Mouse (Mus musculus) limb, embryonic 10.5 days (tissue): ENCODE results near the gene Itgb7. TPM values are rescaled to one million over a fixed set of nuclear protein-coding genes. Genes with fewer than 3 reads are reported as not detected.

ENCODE experiments used
- DNase-seq: peaks from one replicate; pipeline ENCODE4 v3.0.0-alpha.2; 2017; ENCODE audit warnings: low spot score
- H3K27ac ChIP-seq: fragments of 300-500 bp; sonication (generic); 2 replicates; pipeline ENCODE4 v1.5.1; 2016; ENCODE audit warnings: mild to moderate bottlenecking
- H3K27me3 ChIP-seq: fragments of 300-500 bp; sonication (generic); 2 replicates; pipeline ENCODE4 v1.6.1; 2016; ENCODE audit warnings: low read depth, mild to moderate bottlenecking; ENCODE audit not compliant: poor library complexity, severe bottlenecking
- H3K36me3 ChIP-seq: fragments of 300-500 bp; sonication (generic); 2 replicates; pipeline ENCODE4 v1.6.1; 2016; ENCODE audit warnings: mild to moderate bottlenecking, moderate library complexity
- H3K4me1 ChIP-seq: fragments of 300-500 bp; sonication (generic); 2 replicates; pipeline ENCODE4 v1.6.1; 2016
- H3K4me3 ChIP-seq: fragments of 300-500 bp; sonication (generic); 2 replicates; pipeline ENCODE4 v1.5.1; 2016; ENCODE audit warnings: mild to moderate bottlenecking, moderate library complexity
- H3K9me3 ChIP-seq: fragments of 300-500 bp; sonication (generic); replicated peaks from 2 replicates; pipeline ENCODE4 v1.6.1; 2016; ENCODE audit warnings: mild to moderate bottlenecking
- WGBS: fragments of 180-500 bp; shearing (Covaris S2); methylation state at CpG from one replicate; pipeline ENCODE4 v1.1.7; 2016; 5-methylcytosine and 5-hydroxymethylcytosine counted together
- polyA plus RNA-seq: library from polyadenylated mRNA; unstranded; fragments of >200 nt; fragmentation: Nextera tagmentation; extraction: Ambion mirVana; gene quantifications from 2 replicates; pipeline ENCODE4 v1.2.1, GENCODE M21; 2016

Gene Itgb7
- 1.2 and 1.5 TPM in 2 replicates for polyA plus RNA-seq

DNA sequence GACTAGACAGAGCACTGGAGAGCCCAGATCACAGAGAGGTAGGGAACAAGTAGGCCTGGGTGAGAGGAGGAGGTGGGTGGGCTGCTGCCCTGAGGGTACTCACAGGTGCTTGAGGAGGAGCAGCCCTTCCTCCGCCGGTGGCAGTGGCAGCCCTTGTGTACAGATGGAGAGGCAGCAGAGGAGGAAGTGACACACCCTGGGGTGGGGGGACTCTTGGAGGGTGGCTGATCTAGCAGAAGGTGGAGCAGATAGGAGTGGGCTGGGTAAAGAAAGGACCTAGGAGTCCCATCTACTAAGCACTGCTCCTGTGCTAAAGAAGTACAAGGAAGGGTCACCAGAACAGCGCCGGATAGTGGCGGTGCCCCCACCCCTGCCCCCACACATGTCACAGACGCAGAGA is at the start of gene Itgb7:
Gene Itgb7, minus strand, starts transcription at position 197 of the 400 bp plus-strand sequence.
- WGBS: 45% methylated on average over 6 of the region's 6 CpGs

DNA sequence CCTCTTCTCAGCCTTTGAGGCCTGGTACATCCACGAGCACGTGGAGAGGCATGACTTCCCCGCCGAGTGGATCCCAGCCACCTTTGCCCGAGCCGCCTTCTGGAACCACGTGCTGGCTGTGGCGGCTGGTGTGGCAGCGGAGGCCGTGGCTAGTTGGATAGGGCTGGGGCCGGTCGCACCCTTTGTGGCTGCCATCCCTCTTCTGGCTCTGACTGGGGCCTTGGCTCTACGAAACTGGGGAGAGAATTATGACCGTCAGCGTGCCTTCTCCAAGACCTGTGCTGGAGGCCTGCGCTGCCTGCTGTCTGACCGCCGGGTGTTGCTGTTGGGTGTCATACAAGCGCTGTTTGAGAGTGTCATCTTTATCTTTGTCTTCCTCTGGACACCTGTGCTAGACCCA is 48.9 kb upstream of the Itgb7 start:
- Histone ChIP-seq H3K9me3 (no peaks in the 10 kb centered on the region), H3K27me3 (no peaks in the 10 kb centered on the region), H3K36me3 (peaks cover 27% of the 10 kb centered on the region), H3K27ac (0 out of 2 replicates have a peak overlapping the region, but pooled peaks have one; percentile 89), H3K4me1 (peaks cover 26% of the 10 kb centered on the region), H3K4me3 (peak overlapping the region; percentile 74)
- no peak for DNase-seq
- 96% methylated on average over 19 of the region's 19 CpGs for WGBS

More for the DNA sequence above, at the start of gene Itgb7:
- Histone ChIP-seq H3K4me3 (no peak within 1 kb of the TSS), H3K4me1 (peaks cover 54% of the 10 kb centered on the region), H3K27me3 (no peaks in the 10 kb centered on the region), H3K27ac (0 out of 2 replicates have a peak within 1 kb of the TSS, but pooled peaks have one; percentile 36), H3K36me3 (peaks cover 34% of the 10 kb centered on the region), H3K9me3 (no peaks in the 10 kb centered on the region)
- DNase-seq: no peak

DNA sequence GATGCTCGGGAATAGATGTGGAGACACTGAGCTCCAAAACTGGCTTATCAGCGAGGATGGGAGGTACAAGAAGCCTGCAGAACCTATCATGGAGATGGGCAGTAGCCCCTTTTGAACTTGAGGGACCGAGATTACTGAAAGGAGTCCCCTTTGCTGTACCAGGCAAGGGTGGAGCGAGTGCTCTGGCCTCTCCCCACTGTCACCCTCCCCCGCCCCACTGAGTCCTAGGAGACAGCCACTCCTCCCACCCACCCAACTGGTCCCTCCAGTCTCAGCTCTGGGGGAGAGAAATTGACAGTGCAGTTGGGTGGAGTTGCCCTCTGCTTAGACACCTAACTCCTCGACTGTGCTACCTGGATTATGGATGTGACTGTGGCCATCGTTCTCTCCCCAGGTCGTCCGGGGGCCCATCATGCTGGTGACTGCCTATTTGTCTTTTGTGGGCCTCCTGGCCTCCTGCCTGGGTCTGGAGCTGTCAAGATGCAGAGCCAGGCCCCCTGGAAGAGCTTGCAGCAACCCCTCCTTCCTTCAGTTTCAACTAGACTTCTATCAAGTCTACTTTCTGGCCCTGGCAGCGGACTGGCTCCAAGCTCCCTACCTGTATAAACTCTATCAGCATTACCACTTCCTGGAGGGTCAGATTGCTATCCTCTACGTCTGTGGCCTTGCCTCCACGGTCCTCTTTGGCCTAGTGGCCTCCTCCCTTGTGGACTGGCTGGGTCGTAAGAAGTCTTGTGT is 48.2 kb upstream of the Itgb7 start:
- Histone ChIP-seq H3K4me3 (peak overlapping the region; percentile 74), H3K36me3 (peaks cover 27% of the 10 kb centered on the region), H3K9me3 (no peaks in the 10 kb centered on the region), H3K27ac (peak overlapping the region; percentile 89), H3K27me3 (no peaks in the 10 kb centered on the region), H3K4me1 (peaks cover 26% of the 10 kb centered on the region)
- WGBS: 31% methylated on average over 13 of the region's 13 CpGs
- no peak for DNase-seq

DNA sequence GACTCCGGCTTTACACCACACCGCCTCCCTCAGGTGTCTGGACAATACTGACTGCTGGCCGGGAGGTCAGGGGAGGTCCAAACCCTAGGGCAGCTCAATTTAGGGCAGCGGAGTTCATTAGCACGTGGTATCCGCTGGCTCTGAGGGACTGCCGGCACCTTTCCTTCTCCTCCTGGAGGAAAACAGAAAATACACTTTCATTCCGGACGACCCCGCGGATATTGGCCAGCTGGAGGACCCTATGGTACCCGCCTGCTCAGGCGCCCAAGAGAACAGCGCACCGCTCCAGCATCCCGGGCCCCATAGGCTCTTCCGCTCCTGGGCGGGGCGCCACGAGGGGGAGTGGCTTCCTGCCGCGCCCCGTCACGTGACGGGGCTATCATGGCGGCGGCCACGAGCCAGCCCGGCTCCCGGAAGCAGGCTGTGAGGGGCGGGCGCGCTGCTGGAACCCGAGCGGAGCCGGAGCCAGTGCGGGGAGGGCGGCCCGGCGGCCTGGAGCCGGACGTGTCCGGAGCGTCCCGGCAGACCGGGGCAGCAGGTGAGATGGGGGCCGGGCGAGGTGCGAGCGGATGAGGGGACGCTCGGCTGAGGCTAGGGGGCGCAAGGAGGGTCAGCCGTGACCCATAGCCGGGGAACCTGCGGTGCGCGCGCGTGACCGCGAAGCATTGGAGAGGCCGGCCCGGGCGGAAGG is 47.5 kb upstream of the Itgb7 start, which contains the start of gene Mfsd5:
Gene Mfsd5, plus strand, starts transcription at position 363 of the 691 bp plus-strand sequence.
- H3K27me3 ChIP-seq: no peaks in the 10 kb centered on the region
- H3K9me3 ChIP-seq: no peaks in the 10 kb centered on the region
- WGBS: under 1% methylated on average over 65 of the region's 65 CpGs
- H3K36me3 ChIP-seq: peaks cover 27% of the 10 kb centered on the region
- DNase-seq: peak; percentile 95
- H3K4me1 ChIP-seq: peaks cover 26% of the 10 kb centered on the region
- peak within 1 kb of the TSS; percentile 89 for H3K27ac ChIP-seq
- H3K4me3 ChIP-seq: peak within 1 kb of the TSS; percentile 74

DNA sequence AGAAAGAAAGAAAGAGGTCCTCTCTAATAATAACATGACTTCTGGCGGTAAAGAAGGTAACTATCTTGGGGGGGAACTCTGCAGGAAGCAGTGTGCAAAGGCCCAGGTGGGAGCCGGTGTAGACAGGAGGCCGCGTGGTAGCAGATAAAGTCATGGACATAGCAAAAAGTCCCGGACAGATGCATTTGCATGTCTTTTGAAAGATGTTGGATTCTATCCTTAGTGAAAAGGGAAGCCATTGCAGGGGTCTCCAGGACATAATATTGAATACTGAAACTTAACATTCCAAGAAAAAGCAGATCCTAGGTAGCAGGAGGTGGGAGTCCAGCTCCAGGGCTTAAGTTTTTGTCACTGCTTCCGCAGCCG is 47.0 kb upstream of the Itgb7 start:
- DNase-seq: no peak
- peaks cover 26% of the 10 kb centered on the region for H3K4me1 ChIP-seq
- H3K36me3 ChIP-seq: peaks cover 25% of the 10 kb centered on the region
- WGBS: 34% methylated on average over 7 of the region's 7 CpGs
- H3K27ac ChIP-seq: peak overlapping the region; percentile 89
- H3K9me3 ChIP-seq: no peaks in the 10 kb centered on the region
- peak overlapping the region; percentile 74 for H3K4me3 ChIP-seq
- H3K27me3 ChIP-seq: no peaks in the 10 kb centered on the region

DNA sequence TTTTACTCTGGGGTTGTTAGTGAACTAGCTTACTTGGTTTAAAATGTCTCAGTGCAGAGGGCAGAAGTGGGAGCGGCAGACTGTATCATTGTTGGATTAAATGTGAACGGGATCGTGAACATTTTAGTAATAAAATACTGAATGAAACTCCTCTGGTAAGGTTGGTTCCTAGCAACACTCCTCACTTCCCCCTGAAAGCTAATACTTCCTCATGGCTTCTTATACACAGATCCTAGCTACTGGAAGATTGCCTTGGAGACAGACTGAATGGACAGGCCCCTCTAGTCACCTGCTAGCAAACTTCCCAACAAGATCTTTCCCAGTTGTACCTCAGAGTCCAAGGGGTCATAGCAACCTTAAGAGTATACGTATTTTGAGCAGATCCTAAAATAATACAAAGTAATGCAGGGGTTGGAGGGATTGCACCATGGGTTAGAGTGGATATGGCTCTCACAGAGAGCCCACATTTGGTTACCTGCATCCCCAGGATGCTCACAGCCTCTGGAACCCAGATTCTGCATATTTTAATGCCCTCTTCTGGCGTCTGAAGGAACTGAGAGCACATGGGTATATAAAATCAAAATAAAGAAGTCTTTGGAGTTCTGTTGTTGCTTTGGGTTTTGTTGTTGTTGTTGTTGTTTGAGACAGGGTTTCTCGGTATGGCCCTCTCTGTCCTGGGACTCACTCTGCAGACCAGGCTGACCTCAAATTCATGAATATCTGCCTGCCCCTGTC is 42.4 kb upstream of the Itgb7 start:
- Histone ChIP-seq H3K4me3 (no peak overlapping the region), H3K27ac (no peak overlapping the region), H3K9me3 (no peaks in the 10 kb centered on the region), H3K36me3 (no peaks in the 10 kb centered on the region), H3K27me3 (0 out of 2 replicates have a peak, but pooled peaks cover 8% of the 10 kb centered on the region), H3K4me1 (peaks cover 35% of the 10 kb centered on the region)
- DNase-seq: no peak
- 76% methylated on average over 6 of the region's 6 CpGs for WGBS

DNA sequence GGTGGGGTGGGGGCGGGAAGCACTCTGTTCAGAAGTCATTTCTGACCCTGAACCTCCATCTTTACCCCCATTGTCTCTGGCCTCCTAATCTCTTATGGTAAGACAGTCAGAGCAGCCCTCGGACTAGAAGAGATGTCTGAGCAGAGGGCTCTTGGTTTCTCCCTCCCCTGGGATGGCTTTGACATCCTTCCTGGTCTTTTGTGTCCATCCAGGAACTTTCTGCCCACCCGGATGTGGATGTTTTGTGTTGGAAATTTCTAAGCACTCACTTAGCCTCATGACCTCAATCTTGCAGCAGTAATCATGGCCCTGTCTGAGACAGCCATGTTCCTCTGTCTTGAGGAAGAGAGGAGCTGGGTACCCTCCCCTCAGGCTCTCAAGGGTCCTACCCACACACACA is 39.7 kb upstream of the Itgb7 start:
- Histone ChIP-seq H3K27ac (peak overlapping the region; percentile 83), H3K4me3 (peak overlapping the region; percentile 48), H3K36me3 (no peaks in the 10 kb centered on the region), H3K27me3 (0 out of 2 replicates have a peak, but pooled peaks cover 8% of the 10 kb centered on the region), H3K9me3 (no peaks in the 10 kb centered on the region), H3K4me1 (peaks cover 28% of the 10 kb centered on the region)
- no peak for DNase-seq
- WGBS: 31% methylated on average over 3 of the region's 3 CpGs

DNA sequence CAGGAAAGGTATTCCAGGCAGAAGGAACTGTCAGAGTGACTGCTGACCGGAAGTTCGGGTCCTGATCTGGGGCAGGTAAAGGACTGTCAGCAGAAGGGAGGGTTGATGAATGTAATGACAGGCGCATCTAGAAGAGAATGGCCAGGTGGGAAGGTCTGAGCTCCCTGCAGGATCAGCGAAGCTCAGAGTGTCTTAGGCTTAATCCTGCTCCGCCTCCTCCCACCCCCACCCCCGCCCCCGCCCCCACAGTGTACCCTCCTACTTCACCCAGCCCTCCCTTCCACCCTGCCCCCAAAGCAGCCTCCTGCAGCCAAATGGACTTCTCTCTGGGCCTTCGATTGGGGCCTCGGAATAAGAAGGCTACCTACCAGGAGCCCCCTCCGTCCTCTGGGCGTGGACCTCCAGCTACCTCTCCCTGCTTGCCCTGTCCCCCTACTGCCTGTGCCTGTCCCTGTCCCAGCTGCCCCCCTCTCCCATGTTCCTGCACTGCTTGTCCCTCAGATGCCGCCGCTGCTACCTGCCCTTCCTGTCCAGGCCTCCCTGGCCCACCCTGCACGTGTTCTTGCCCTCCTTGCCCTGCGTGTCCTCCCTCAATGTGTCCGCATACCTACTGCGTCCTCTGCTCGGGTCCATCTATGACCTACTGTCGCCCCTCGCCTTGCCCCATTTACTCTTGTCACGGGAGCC is 38.7 kb upstream of the Itgb7 start, which contains the start of gene Gm9918:
Gene Gm9918, plus strand, starts transcription at position 290 of the 687 bp plus-strand sequence.
- H3K27ac ChIP-seq: peak within 1 kb of the TSS; percentile 83
- DNase-seq: peak; percentile 58

DNA sequence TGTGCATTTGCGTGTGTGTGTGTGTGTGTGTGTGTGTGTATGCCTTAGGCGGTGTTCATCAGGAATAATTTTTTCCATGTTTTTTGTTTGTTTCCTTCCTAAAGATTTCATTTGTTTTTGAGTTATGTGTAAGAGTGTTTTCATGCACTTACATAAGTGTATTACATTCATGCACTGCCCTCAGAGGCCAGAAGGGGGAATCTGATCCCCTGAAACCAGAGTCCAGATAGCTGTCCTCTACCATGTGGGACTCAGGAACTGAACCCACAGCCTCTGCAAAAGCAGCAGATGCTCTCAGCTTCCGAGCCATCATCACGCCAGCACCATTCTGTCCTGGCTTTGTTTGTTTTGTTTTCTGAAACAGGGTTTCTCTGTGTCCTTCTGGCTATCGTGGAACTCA is 33.8 kb upstream of the Itgb7 start:
- 89% methylated on average over 5 of the region's 5 CpGs for WGBS
- Histone ChIP-seq H3K27me3 (peaks cover 5% of the 10 kb centered on the region; the same call in 1 of the 2 replicates), H3K36me3 (no peaks in the 10 kb centered on the region), H3K27ac (no peak overlapping the region), H3K9me3 (no peaks in the 10 kb centered on the region), H3K4me1 (peaks cover 34% of the 10 kb centered on the region), H3K4me3 (no peak overlapping the region)
- DNase-seq: no peak

More for the DNA sequence above, 38.7 kb upstream of the Itgb7 start, which contains the start of gene Gm9918:
- WGBS: 7% methylated on average over 19 of the region's 21 CpGs
- Histone ChIP-seq H3K36me3 (no peaks in the 10 kb centered on the region), H3K27me3 (0 out of 2 replicates have a peak, but pooled peaks cover 8% of the 10 kb centered on the region), H3K4me1 (peaks cover 28% of the 10 kb centered on the region), H3K9me3 (no peaks in the 10 kb centered on the region), H3K4me3 (peak within 1 kb of the TSS; percentile 48)

DNA sequence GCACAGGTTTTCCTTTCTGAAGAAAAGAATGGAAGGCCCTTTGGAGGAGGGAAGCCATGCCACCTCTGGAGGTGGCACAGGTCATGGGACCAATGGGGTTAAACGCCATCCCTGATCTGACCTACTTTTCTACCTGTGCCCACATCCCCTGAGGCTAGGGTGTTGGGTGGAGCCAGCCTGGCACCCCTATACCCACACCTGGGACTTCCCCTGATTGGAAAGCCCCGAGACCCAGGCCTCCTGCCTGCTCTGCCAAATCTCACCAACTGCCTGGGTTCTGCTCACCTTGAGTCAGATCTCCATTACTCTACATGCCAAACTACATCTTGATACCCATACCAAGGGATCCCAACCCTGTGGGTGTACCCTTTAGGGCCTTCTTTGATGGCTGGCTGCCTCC is 31.3 kb upstream of the Itgb7 start:
- 78% methylated on average over 2 of the region's 2 CpGs for WGBS
- no peak overlapping the region for H3K4me3 ChIP-seq

DNA sequence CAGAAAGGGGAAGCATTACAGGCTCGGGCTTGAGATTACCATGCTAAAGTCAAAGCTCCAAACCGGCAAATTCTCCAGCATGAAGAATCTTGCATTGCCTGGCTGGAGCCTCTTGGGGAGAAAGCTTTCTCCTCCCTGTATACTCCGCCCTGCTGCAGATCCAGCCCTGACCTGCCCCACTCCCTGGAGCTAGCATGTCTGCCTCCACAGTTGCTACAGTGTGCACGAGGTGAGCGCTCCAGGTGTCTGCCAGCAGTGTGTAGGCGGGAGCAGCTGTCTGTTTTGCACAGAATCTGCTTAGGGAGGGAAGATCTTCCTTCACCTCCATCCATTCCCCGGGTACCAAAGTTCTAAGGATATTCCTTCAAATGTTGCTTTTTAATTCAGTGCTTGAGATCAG is 30.8 kb upstream of the Itgb7 start:
- no peak overlapping the region for H3K4me3 ChIP-seq
- peaks cover 53% of the 10 kb centered on the region for H3K4me1 ChIP-seq
- DNase-seq: no peak
- H3K36me3 ChIP-seq: no peaks in the 10 kb centered on the region
- H3K27me3 ChIP-seq: peaks cover 5% of the 10 kb centered on the region
- no peaks in the 10 kb centered on the region for H3K9me3 ChIP-seq
- peak overlapping the region; percentile 63 for H3K27ac ChIP-seq
- WGBS: 47% methylated on average over 7 of the region's 7 CpGs

More for the DNA sequence above, 31.3 kb upstream of the Itgb7 start:
- Histone ChIP-seq H3K27me3 (peaks cover 5% of the 10 kb centered on the region), H3K27ac (peak overlapping the region; percentile 63), H3K36me3 (no peaks in the 10 kb centered on the region), H3K4me1 (peaks cover 48% of the 10 kb centered on the region), H3K9me3 (no peaks in the 10 kb centered on the region)
- DNase-seq: no peak
